Mouse (Mus musculus) ES-E14 (cell line): Measurements from ENCODE around the gene Cntn4.

Source experiments
- CHD2 ChIP-seq: IDR thresholded peaks from 2 replicates; pipeline ENCODE4 v1.6.1; 2014; ENCODE audit warnings: mild to moderate bottlenecking, low read depth, low read length, inconsistent platforms
- HCFC1 ChIP-seq: IDR thresholded peaks from 2 replicates; pipeline ENCODE4 v1.6.1; 2012; ENCODE audit warnings: low read length, inconsistent platforms, borderline replicate concordance; ENCODE audit not compliant: insufficient read depth
- MAFK ChIP-seq: IDR thresholded peaks from 2 replicates; pipeline ENCODE4 v1.6.1; 2014; ENCODE audit warnings: mild to moderate bottlenecking, low read depth, low read length, inconsistent platforms; ENCODE audit not compliant: insufficient read depth
- ZNF384 ChIP-seq: IDR thresholded peaks from 2 replicates; pipeline ENCODE4 v1.6.1; 2012; ENCODE audit warnings: low read depth, low read length, inconsistent platforms

DNA sequence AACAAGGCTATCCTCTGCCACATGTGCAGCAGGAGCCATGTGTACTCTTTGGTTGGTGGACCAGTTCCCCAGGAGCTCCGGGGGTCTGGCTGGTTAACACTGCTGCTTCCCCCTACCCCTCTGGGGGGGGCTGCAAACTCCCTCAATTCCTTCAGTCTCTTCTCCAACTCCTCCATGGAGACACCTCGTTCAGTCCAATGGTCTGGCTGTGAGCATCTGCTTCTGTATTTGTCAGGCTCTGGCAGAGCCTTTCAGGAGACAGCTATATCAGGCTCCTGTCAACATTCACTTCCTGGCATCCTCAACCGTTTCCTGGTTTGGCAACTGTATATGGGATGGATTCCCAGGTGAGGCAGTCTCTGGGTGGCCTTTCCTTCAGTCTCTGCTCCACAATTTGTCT is 622.7 kb downstream of the Cntn4 start:
- TF ChIP-seq MAFK = no peak
- no peak for TF ChIP-seq CHD2
- no peak for TF ChIP-seq HCFC1
- TF ChIP-seq ZNF384 = no peak
